Mouse (Mus musculus) MEL (cell line): ENCODE results near the gene Syn3. TPM values are rescaled to one million over a fixed set of nuclear protein-coding genes. Genes with fewer than 3 reads are reported as not detected.

ENCODE experiments used
- DNase-seq: peaks from one replicate; pipeline ENCODE4 v3.0.0; 2011; ENCODE audit warnings: low read depth, low spot score
- H3K27ac ChIP-seq: 2 replicates; pipeline ENCODE4 v1.5.1; 2012; ENCODE audit warnings: low read depth, mild to moderate bottlenecking, control low read depth, low read length, moderate library complexity; ENCODE audit not compliant: control insufficient read depth
- H3K27me3 ChIP-seq, 2 experiments: fragments of 150-350 bp in 1 of 2; sonication (generic) in 1 of 2; 2 replicates each; pipeline ENCODE4 v1.6.1; 2012; ENCODE audit warnings: low read length in 2 of 2, mild to moderate bottlenecking in 2 of 2, improper control_type of control experiment in 1 of 2, moderate library complexity in 1 of 2; ENCODE audit not compliant: insufficient read depth in 2 of 2, control insufficient read depth in 1 of 2
- H3K36me3 ChIP-seq, 2 experiments: 2 replicates each; pipeline ENCODE4 v1.6.1; 2012 to 2014; ENCODE audit warnings: low read length in 2 of 2, improper control_type of control experiment in 1 of 2, inconsistent platforms in 1 of 2, mild to moderate bottlenecking in 1 of 2; ENCODE audit not compliant: insufficient read depth in 2 of 2, control insufficient read depth in 1 of 2
- H3K4me1 ChIP-seq, 2 experiments: fragments of 150-350 bp in 1 of 2; sonication (generic) in 1 of 2; 2 replicates each; pipeline ENCODE4 v1.6.1; 2012; ENCODE audit warnings: low read length in 2 of 2, improper control_type of control experiment in 1 of 2, mild to moderate bottlenecking in 1 of 2; ENCODE audit not compliant: insufficient read depth in 2 of 2, control insufficient read depth in 1 of 2
- H3K4me3 ChIP-seq, 2 experiments: fragments of 150-350 bp in 1 of 2; sonication (generic) in 1 of 2; 2 replicates each; pipeline ENCODE4 v1.5.1; 2012; ENCODE audit warnings: low read depth in 2 of 2, low read length in 2 of 2, mild to moderate bottlenecking in 2 of 2, moderate library complexity in 2 of 2, control low read depth in 1 of 2, improper control_type of control experiment in 1 of 2; ENCODE audit not compliant: control insufficient read depth in 1 of 2, insufficient read depth in 1 of 2
- H3K79me2 ChIP-seq: 2 replicates; pipeline ENCODE4 v1.6.1; 2012; ENCODE audit warnings: mild to moderate bottlenecking, low read length, moderate library complexity; ENCODE audit not compliant: control insufficient read depth, poor library complexity, insufficient read depth
- H3K9ac ChIP-seq: 2 replicates; pipeline ENCODE4 v1.6.1; 2012; ENCODE audit warnings: low read depth, mild to moderate bottlenecking, control low read depth, low read length, moderate library complexity; ENCODE audit not compliant: control insufficient read depth, poor library complexity, severe bottlenecking
- H3K9me3 ChIP-seq: fragments of 150-350 bp; sonication (generic); replicated peaks from 2 replicates; pipeline ENCODE4 v1.6.1; 2012; ENCODE audit warnings: mild to moderate bottlenecking, low read length, improper control_type of control experiment, moderate library complexity; ENCODE audit not compliant: insufficient read depth
- CHD2 ChIP-seq: IDR thresholded peaks from 2 replicates; pipeline ENCODE4 v1.6.1; 2011; ENCODE audit warnings: low read length, improper control_type of control experiment
- CTCF ChIP-seq, 3 experiments: IDR thresholded peaks in 2 of 3; conservative IDR thresholded peaks in 1 of 3; 2 replicates each; pipeline ENCODE4 v1.5.1; 2011 to 2012; ENCODE audit warnings: low read length in 3 of 3, low read depth in 2 of 3, mild to moderate bottlenecking in 2 of 3, improper control_type of control experiment in 1 of 3, inconsistent platforms in 1 of 3, mixed read lengths in 1 of 3, moderate library complexity in 1 of 3; ENCODE audit not compliant: control insufficient read depth in 1 of 3, insufficient read depth in 1 of 3, poor library complexity in 1 of 3, severe bottlenecking in 1 of 3
- E2F4 ChIP-seq: IDR thresholded peaks from 2 replicates; pipeline ENCODE4 v1.6.1; 2011; ENCODE audit warnings: low read depth, low read length, improper control_type of control experiment, borderline replicate concordance
- ETS1 ChIP-seq: IDR thresholded peaks from 2 replicates; pipeline ENCODE4 v1.6.1; 2012; ENCODE audit warnings: low read depth, mild to moderate bottlenecking, inconsistent platforms, low read length, improper control_type of control experiment, moderate library complexity
- HCFC1 ChIP-seq: IDR thresholded peaks from 2 replicates; pipeline ENCODE4 v1.6.1; 2012; ENCODE audit warnings: low read depth, mild to moderate bottlenecking, inconsistent platforms, low read length, improper control_type of control experiment, moderate library complexity
- JUND ChIP-seq: IDR thresholded peaks from 2 replicates; pipeline ENCODE4 v1.6.1; 2011; ENCODE audit warnings: low read depth, mild to moderate bottlenecking, improper control_type of control experiment, low read length
- MAFK ChIP-seq: IDR thresholded peaks from 2 replicates; pipeline ENCODE4 v1.6.1; 2011; ENCODE audit warnings: low read depth, mild to moderate bottlenecking, low read length, improper control_type of control experiment, borderline replicate concordance
- MAX ChIP-seq: IDR thresholded peaks from 2 replicates; pipeline ENCODE4 v1.6.1; 2011; ENCODE audit warnings: low read length, improper control_type of control experiment
- MYB ChIP-seq: IDR thresholded peaks from 2 replicates; pipeline ENCODE4 v1.6.1; 2011; ENCODE audit warnings: mild to moderate bottlenecking, low read depth, low read length, improper control_type of control experiment
- MYC ChIP-seq: IDR thresholded peaks from 2 replicates; pipeline ENCODE4 v1.6.1; 2011; ENCODE audit warnings: low read depth, mild to moderate bottlenecking, low read length, improper control_type of control experiment, moderate library complexity
- NRF1 ChIP-seq: IDR thresholded peaks from 2 replicates; pipeline ENCODE4 v1.6.1; 2014; ENCODE audit warnings: low read depth, mild to moderate bottlenecking, inconsistent platforms, low read length, improper control_type of control experiment, moderate library complexity; ENCODE audit not compliant: poor library complexity, insufficient read depth, severe bottlenecking
- POLR2AphosphoS5 ChIP-seq: IDR thresholded peaks from 2 replicates; pipeline ENCODE4 v1.6.1; 2012; ENCODE audit warnings: low read depth, borderline replicate concordance, mild to moderate bottlenecking, inconsistent platforms, low read length, moderate library complexity, mixed read lengths
- RCOR1 ChIP-seq: IDR thresholded peaks from 2 replicates; pipeline ENCODE4 v1.6.1; 2012; ENCODE audit warnings: low read depth, mild to moderate bottlenecking, inconsistent platforms, low read length, improper control_type of control experiment
- SMC3 ChIP-seq: IDR thresholded peaks from 2 replicates; pipeline ENCODE4 v1.6.1; 2011; ENCODE audit warnings: low read depth, low read length, improper control_type of control experiment
- TAL1 ChIP-seq: IDR thresholded peaks from 2 replicates; pipeline ENCODE4 v1.6.1; 2012; ENCODE audit warnings: mild to moderate bottlenecking, inconsistent platforms, low read length, moderate library complexity, mixed read lengths
- TBP ChIP-seq: IDR thresholded peaks from 2 replicates; pipeline ENCODE4 v1.8.0; 2011; ENCODE audit warnings: low read depth, low read length, improper control_type of control experiment
- TCF12 ChIP-seq: IDR thresholded peaks from 2 replicates; pipeline ENCODE4 v1.6.1; 2014; ENCODE audit warnings: low read depth, mild to moderate bottlenecking, inconsistent platforms, low read length, improper control_type of control experiment, moderate library complexity
- UBTF ChIP-seq: IDR thresholded peaks from 2 replicates; pipeline ENCODE4 v1.6.1; 2012; ENCODE audit warnings: low read depth, mild to moderate bottlenecking, inconsistent platforms, low read length, improper control_type of control experiment, moderate library complexity, borderline replicate concordance; ENCODE audit not compliant: insufficient read depth
- USF1 ChIP-seq: IDR thresholded peaks from 2 replicates; pipeline ENCODE4 v1.6.1; 2014; ENCODE audit warnings: low read depth, mild to moderate bottlenecking, inconsistent platforms, low read length, improper control_type of control experiment, moderate library complexity
- USF2 ChIP-seq, 2 experiments: IDR thresholded peaks; 2 replicates each; pipeline ENCODE4 v1.6.1; 2011 to 2012; ENCODE audit warnings: improper control_type of control experiment in 2 of 2, low read length in 2 of 2, borderline replicate concordance in 1 of 2, inconsistent platforms in 1 of 2, low read depth in 1 of 2, mild to moderate bottlenecking in 1 of 2; ENCODE audit not compliant: insufficient read depth in 1 of 2
- ZC3H11A ChIP-seq: IDR thresholded peaks from 2 replicates; pipeline ENCODE4 v1.6.1; 2012; ENCODE audit warnings: low read depth, mild to moderate bottlenecking, inconsistent platforms, low read length, improper control_type of control experiment
- ZKSCAN1 ChIP-seq: IDR thresholded peaks from 2 replicates; pipeline ENCODE4 v1.6.1; 2012; ENCODE audit warnings: low read depth, mild to moderate bottlenecking, inconsistent platforms, low read length, improper control_type of control experiment, moderate library complexity
- ZMIZ1 ChIP-seq: IDR thresholded peaks from 2 replicates; pipeline ENCODE4 v1.6.1; 2012; ENCODE audit warnings: low read depth, mild to moderate bottlenecking, inconsistent platforms, low read length, improper control_type of control experiment, moderate library complexity
- ZNF384 ChIP-seq: IDR thresholded peaks from 2 replicates; pipeline ENCODE4 v1.6.1; 2012; ENCODE audit warnings: low read depth, mild to moderate bottlenecking, inconsistent platforms, low read length, improper control_type of control experiment
- polyA plus RNA-seq, 2 experiments: library from polyadenylated mRNA; stranded (reverse) in 1 of 2; unstranded in 1 of 2; fragments of >175 nt in 1 of 2; fragments of >200 nt in 1 of 2; gene quantifications; 2 replicates each; pipeline versions ENCODE4 v1.2.1 to v1.2.4; 2012; ENCODE audit warnings: low replicate concordance in 2 of 2, low read depth in 1 of 2; ENCODE audit not compliant: insufficient read length in 2 of 2, insufficient read depth in 1 of 2, missing spikeins in 1 of 2
- total RNA-seq: library from RNA; depleted of rRNA; stranded (reverse); fragments of 300-350 nt; gene quantifications from 2 replicates; pipeline ENCODE4 v1.2.3, GENCODE M21; 2012

The Syn3 gene
- total and polyA plus RNA-seq, 3 experiments = 0.06 TPM; not detected in 2

GRCm38 (mm10) chr10:86093109-86094035 is 405.3 kb downstream of the Syn3 start:
- Histone ChIP-seq H3K27me3 (no peaks in the 10 kb centered on the region), H3K9ac (no peak overlapping the region), H3K79me2 (no peaks in the 10 kb centered on the region), H3K36me3 (no peaks in the 10 kb centered on the region), H3K4me3 (no peak overlapping the region), H3K9me3 (no peaks in the 10 kb centered on the region), H3K4me1 (no peaks in the 10 kb centered on the region), H3K27ac (no peak overlapping the region)
- no peak for TF ChIP-seq MYC
- no peak for TF ChIP-seq MYB
- no peak for TF ChIP-seq USF1
- TF ChIP-seq ZC3H11A = no peak
- no peak for TF ChIP-seq CTCF (IDR thresholded peaks at IDR 0.05 in 2 of 3, conservative IDR thresholded peaks at IDR 0.05 in 1 of 3; ENCODE audit: control insufficient read depth in 1 of 3, insufficient read depth in 1 of 3, low read depth in 2 of 3, low read length in 3 of 3, poor library complexity in 1 of 3, severe bottlenecking in 1 of 3)
- no peak for TF ChIP-seq MAFK
- TF ChIP-seq E2F4 = no peak
- TF ChIP-seq ZMIZ1 = no peak
- TF ChIP-seq CHD2 = no peak
- TF ChIP-seq TAL1 = no peak
- no peak for TF ChIP-seq RCOR1
- no peak for TF ChIP-seq ZNF384
- TF ChIP-seq USF2 (IDR thresholded peaks at IDR 0.05; ENCODE audit: borderline replicate concordance in 1 of 2, insufficient read depth in 1 of 2, low read depth in 1 of 2, low read length in 2 of 2) = no peak
- TF ChIP-seq ZKSCAN1 = no peak
- no peak for TF ChIP-seq MAX
- no peak for TF ChIP-seq TCF12
- no peak for TF ChIP-seq UBTF
- TF ChIP-seq ETS1 = no peak
- no peak for DNase-seq

GRCm38 (mm10) chr10:86091919-86092318 is 406.8 kb downstream of the Syn3 start:
- no peaks in the 10 kb centered on the region for H3K27me3 ChIP-seq
- H3K9ac ChIP-seq = no peak overlapping the region
- H3K9me3 ChIP-seq = no peaks in the 10 kb centered on the region
- no peak overlapping the region for H3K4me3 ChIP-seq
- no peak overlapping the region for H3K27ac ChIP-seq
- DNase-seq = peak; percentile 10
- no peak for TF ChIP-seq CHD2
- peak; percentile 38 to 62 (median 49); a peak in 5 of 6 replicates for TF ChIP-seq CTCF (IDR thresholded peaks at IDR 0.05 in 2 of 3, conservative IDR thresholded peaks at IDR 0.05 in 1 of 3; ENCODE audit: control insufficient read depth in 1 of 3, insufficient read depth in 1 of 3, low read depth in 2 of 3, low read length in 3 of 3, poor library complexity in 1 of 3, severe bottlenecking in 1 of 3)
- TF ChIP-seq NRF1 = no peak
- no peak for TF ChIP-seq POLR2AphosphoS5
- TF ChIP-seq JUND = no peak
- TF ChIP-seq HCFC1 = no peak
- TF ChIP-seq SMC3 = peak; percentile 17; the same call in 1 of the 2 replicates
- TF ChIP-seq E2F4 = no peak
- TF ChIP-seq TBP = no peak
- no peaks in the 10 kb centered on the region for H3K36me3 ChIP-seq
- H3K4me1 ChIP-seq = no peaks in the 10 kb centered on the region
- H3K79me2 ChIP-seq = no peaks in the 10 kb centered on the region
